Mouse (Mus musculus) gastrocnemius, adult 2 months (tissue): ENCODE results near the gene Iqch. TPM values are rescaled to one million over a fixed set of nuclear protein-coding genes. Genes with fewer than 3 reads are reported as not detected.
"Not testable (repeated sequence)": the region's sequence is repeated elsewhere in the genome, so short reads cannot be mapped to it uniquely, and the experiment has no call there.

Experiments used
- DNase-seq: peaks from one replicate; pipeline ENCODE4 v3.0.0; 2022
- H3K27ac ChIP-seq: fragments of 200-600 bp; 2 replicates; pipeline ENCODE4 v1.8.1; 2022; ENCODE audit warnings: mild to moderate bottlenecking
- H3K4me3 ChIP-seq: fragments of 200-600 bp; 2 replicates; pipeline ENCODE4 v1.8.1; 2022; ENCODE audit warnings: mild to moderate bottlenecking, moderate library complexity
- CTCF ChIP-seq: fragments of 200-600 bp; IDR thresholded peaks from 2 replicates; pipeline ENCODE4 v1.8.1; 2022; ENCODE audit warnings: antibody characterized with exemption, mild to moderate bottlenecking, moderate library complexity
- intact Hi-C: fragments of 180-260 bp; cut with DNase I; formaldehyde crosslinking; loops from one replicate; pipeline ENCODE4 v1.15.1; 2025
- total RNA-seq, 2 experiments: library from RNA; stranded (reverse); gene quantifications; 2 replicates each; pipeline ENCODE4 v1.2.3; 2021

Gene Iqch
- total RNA-seq, 2 experiments from 2014 or later = not detected

- no peak for TF ChIP-seq CTCF
- intact Hi-C loops = no loop called here
These were observed 24.8 kb downstream of the Iqch start for GRCm38 (mm10) chr9:63577469-63577868.

GRCm38 (mm10) chr9:63572874-63573273 lies 29.4 kb downstream of the Iqch start:
- intact Hi-C loops = loop anchor here (1.0 kb wide), 1 partner anchor 271 kb away; no protein-coding TSS in a partner anchor
- DNase-seq = no peak
- peak; percentile 51 for TF ChIP-seq CTCF
- H3K27ac ChIP-seq = no peak overlapping the region
- H3K4me3 ChIP-seq = no peak overlapping the region

More at GRCm38 (mm10) chr9:63577469-63577868, 24.8 kb downstream of the Iqch start:
- H3K27ac ChIP-seq = no peak overlapping the region
- DNase-seq = no peak
- H3K4me3 ChIP-seq = no peak overlapping the region

DNA sequence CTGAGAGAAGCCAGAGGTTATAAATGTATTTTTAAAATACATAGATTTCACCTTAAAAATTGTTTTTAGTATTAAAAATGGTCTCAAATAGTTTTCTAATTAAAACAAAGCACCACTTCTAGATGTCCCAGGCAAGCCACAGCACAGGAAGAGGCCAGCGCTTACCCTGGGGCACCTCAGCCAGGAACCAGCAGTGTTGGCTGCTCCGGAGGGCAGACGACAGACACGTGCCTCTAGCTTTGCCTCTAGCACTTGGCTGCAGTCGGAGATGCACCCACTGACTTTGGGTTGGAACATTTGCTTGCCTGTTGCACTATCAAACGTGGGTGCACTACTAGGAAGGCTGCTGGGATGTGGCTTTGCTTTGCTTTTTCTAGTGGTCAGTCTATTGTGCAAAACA lies 30.4 kb downstream of the Iqch start:
- H3K27ac ChIP-seq = no peak overlapping the region
- DNase-seq = no peak
- TF ChIP-seq CTCF = no peak
- H3K4me3 ChIP-seq = no peak overlapping the region
- intact Hi-C loops = no loop called here

- DNase-seq = no peak
- TF ChIP-seq CTCF = no peak
- intact Hi-C loops = no loop called here
- no peak overlapping the region for H3K4me3 ChIP-seq
- H3K27ac ChIP-seq = no peak overlapping the region
These were observed 33.5 kb downstream of the Iqch start for GRCm38 (mm10) chr9:63568808-63569207.

GRCm38 (mm10) chr9:63568314-63568713 lies 34.0 kb downstream of the Iqch start:
- Histone ChIP-seq H3K27ac (no peak overlapping the region), H3K4me3 (no peak overlapping the region)
- intact Hi-C loops = no loop called here
- TF ChIP-seq CTCF = no peak
- DNase-seq = no peak

DNA sequence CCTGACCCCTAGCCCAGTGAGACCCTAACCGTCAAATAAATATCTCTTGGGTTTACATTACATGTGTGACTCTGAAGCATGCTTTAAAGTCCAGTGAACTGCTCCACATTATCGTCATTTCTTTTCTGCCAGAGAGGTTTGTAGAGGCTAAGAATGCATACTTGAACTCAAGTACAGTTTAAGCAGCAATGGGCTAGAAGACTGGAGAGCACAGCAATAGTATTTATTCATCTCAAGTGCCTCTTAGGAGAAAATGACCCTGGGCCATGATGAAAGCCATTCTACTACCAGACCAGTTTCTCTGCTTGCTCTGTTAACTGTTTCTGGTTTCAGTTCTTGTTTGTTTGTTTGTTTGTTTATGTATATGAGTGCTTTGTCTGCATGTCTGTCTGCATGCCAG lies 38.9 kb downstream of the Iqch start:
- no peak for DNase-seq
- no peak overlapping the region for H3K4me3 ChIP-seq
- intact Hi-C loops = no loop called here
- no peak for TF ChIP-seq CTCF
- no peak overlapping the region for H3K27ac ChIP-seq

GRCm38 (mm10) chr9:63561931-63562330 lies 40.4 kb downstream of the Iqch start:
- no peak for DNase-seq
- intact Hi-C loops = no loop called here
- Histone ChIP-seq H3K4me3 (no peak overlapping the region), H3K27ac (no peak overlapping the region)
- no peak for TF ChIP-seq CTCF

DNA sequence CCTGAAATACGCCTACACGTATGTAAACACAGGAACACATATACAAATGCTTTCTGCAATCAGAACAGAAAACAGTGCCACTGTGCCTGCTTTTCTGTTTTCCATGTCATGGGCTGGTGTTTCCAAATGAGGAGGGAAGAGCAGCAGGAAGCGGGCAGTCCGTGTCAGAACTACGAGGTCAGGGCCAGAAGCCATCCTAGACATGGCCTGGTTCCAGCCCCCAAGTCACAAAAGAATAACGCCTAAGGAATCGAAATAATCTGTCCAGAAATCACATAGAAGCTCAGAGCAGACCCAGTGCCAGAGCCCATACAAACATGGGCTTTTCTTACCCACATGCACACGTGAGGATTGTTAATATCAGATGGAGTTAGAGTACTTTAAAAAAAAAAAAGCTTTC lies 45.4 kb downstream of the Iqch start:
- intact Hi-C loops = no loop called here
- TF ChIP-seq CTCF = no peak
- H3K27ac ChIP-seq = no peak overlapping the region
- no peak for DNase-seq
- no peak overlapping the region for H3K4me3 ChIP-seq

DNA sequence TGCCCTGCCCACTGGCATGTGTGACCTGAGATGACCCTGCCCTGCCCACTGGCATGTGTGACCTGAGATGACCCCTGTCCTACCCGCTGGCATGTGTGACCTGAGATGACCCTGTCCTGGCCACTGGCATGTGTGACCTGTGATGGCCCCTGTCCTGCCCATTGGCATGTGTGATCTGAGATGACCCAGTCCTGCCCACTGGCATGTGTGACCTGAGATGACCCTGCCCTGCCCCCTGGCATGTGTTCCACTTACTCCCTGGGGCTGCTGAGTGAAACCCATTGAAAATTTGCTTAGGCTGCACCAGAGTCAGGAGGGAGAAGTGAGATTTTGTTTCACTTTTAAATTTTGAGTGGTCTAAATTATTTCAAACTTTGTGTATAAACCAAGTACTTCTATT lies 46.0 kb downstream of the Iqch start:
- TF ChIP-seq CTCF = no peak
- H3K27ac ChIP-seq = no peak overlapping the region
- no peak for DNase-seq
- H3K4me3 ChIP-seq = no peak overlapping the region
- intact Hi-C loops = no loop called here

- no peak overlapping the region for H3K27ac ChIP-seq
- TF ChIP-seq CTCF = no peak
- intact Hi-C loops = no loop called here
- DNase-seq = no peak
- H3K4me3 ChIP-seq = no peak overlapping the region
These were observed 46.8 kb downstream of the Iqch start for GRCm38 (mm10) chr9:63555460-63555990.

GRCm38 (mm10) chr9:63553628-63554027 lies 48.7 kb downstream of the Iqch start:
- Histone ChIP-seq H3K4me3 (no peak overlapping the region), H3K27ac (no peak overlapping the region)
- intact Hi-C loops = no loop called here
- no peak for TF ChIP-seq CTCF
- DNase-seq = no peak

DNA sequence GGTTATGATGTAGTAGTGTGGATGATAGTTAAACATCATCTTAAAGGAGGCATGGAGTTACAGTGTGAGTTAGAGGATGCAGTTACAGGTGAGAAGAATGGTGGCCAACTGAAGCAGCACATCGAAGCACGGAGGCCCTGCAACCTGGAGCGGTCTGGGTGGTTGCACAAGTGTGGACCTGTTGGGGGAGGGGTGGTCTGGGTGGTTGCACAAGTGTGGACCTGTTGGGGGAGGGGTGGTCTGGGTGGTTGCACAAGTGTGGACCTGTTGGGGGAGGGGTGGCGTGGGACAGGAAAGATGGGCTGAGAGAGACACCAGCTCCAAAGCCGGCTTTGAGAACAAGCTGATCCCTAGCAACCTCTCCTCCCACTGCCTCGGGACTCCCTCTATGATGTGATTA lies 51.6 kb downstream of the Iqch start:
- H3K4me3 ChIP-seq, intact Hi-C loops, H3K27ac ChIP-seq, DNase-seq: not testable (repeated sequence)

DNA sequence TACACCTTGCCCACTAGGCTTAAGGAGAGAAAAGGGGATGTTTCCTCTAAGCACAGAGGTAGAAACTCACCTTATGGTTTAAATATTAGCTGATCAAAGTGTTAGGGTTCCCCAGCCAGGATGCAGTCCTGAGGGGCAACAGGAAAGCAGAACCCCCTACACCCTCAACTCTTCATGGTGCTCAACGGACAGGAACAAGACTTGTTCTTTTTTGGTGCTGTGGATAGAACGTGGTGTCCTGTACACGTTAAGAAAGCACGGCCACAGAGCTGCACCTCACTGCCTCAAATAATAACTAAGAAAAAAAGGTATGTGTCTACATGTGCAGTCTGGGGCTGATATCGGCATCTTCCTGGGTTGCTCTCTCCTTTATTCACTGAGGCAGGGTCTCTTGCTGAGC lies 53.3 kb downstream of the Iqch start:
- Histone ChIP-seq H3K27ac (no peak overlapping the region), H3K4me3 (no peak overlapping the region)
- DNase-seq = no peak
- TF ChIP-seq CTCF = no peak
- intact Hi-C loops = no loop called here

- DNase-seq = no peak
These were observed 60.4 kb downstream of the Iqch start for GRCm38 (mm10) chr9:63541926-63542325.

More at GRCm38 (mm10) chr9:63541926-63542325, 60.4 kb downstream of the Iqch start:
- H3K4me3 ChIP-seq = no peak overlapping the region
- no peak overlapping the region for H3K27ac ChIP-seq
- intact Hi-C loops = no loop called here
- no peak for TF ChIP-seq CTCF
